Mouse (Mus musculus) heart, embryonic 13.5 days (tissue): ENCODE results near the gene Esd. TPM values are rescaled to one million over a fixed set of nuclear protein-coding genes. Genes with fewer than 3 reads are reported as not detected.
A peak's percentile ranks its signal among the peaks of the same experiment; 100 is the strongest.

ENCODE experiments used
- ATAC-seq: fragments of 200-750 bp; cut with Nextera tagmentation; 2 replicates; pipeline ENCODE4 v1.8.0; 2017; ENCODE audit warnings: moderate TSS enrichment; ENCODE audit not compliant: insufficient number of reproducible peaks, low FRiP score, low TSS enrichment; ENCODE audit errors: extremely low read depth
- H3K27ac ChIP-seq: fragments of 300-500 bp; sonication (generic); replicated peaks from 2 replicates; pipeline ENCODE4 v1.5.1; 2015; ENCODE audit warnings: moderate library complexity, mild to moderate bottlenecking, inconsistent platforms
- H3K27me3 ChIP-seq: fragments of 300-500 bp; sonication (generic); replicated peaks from 2 replicates; pipeline ENCODE4 v1.6.1; 2015; ENCODE audit warnings: mild to moderate bottlenecking, inconsistent platforms
- H3K36me3 ChIP-seq: fragments of 300-500 bp; sonication (generic); 2 replicates; pipeline ENCODE4 v1.6.1; 2015; ENCODE audit warnings: mild to moderate bottlenecking, inconsistent platforms
- H3K4me1 ChIP-seq: fragments of 300-500 bp; sonication (generic); 2 replicates; pipeline ENCODE4 v1.6.1; 2015; ENCODE audit warnings: inconsistent platforms
- H3K4me2 ChIP-seq: fragments of 300-500 bp; sonication (generic); 2 replicates; pipeline ENCODE4 v1.6.1; 2015; ENCODE audit warnings: inconsistent platforms, mild to moderate bottlenecking, moderate library complexity
- H3K4me3 ChIP-seq: fragments of 300-500 bp; sonication (generic); 2 replicates; pipeline ENCODE4 v1.5.1; 2015; ENCODE audit warnings: moderate library complexity, mild to moderate bottlenecking, inconsistent platforms
- H3K9ac ChIP-seq: fragments of 300-500 bp; sonication (generic); 2 replicates; pipeline ENCODE4 v1.6.1; 2015; ENCODE audit warnings: inconsistent platforms, mild to moderate bottlenecking, moderate library complexity
- H3K9me3 ChIP-seq: fragments of 300-500 bp; sonication (generic); 2 replicates; pipeline ENCODE4 v1.6.1; 2016; ENCODE audit warnings: inconsistent platforms
- WGBS: fragments of 180-500 bp; shearing (Covaris S2); methylation state at CpG from one replicate; pipeline ENCODE4 v1.1.7; 2015; ENCODE audit warnings: mixed read lengths; 5-methylcytosine and 5-hydroxymethylcytosine counted together
- polyA plus RNA-seq: library from polyadenylated mRNA; unstranded; fragments of >200 nt; fragmentation: Nextera tagmentation; extraction: Ambion mirVana; gene quantifications from 2 replicates; pipeline ENCODE4 v1.2.1, GENCODE M21; 2015

Gene Esd
- polyA plus RNA-seq, 1 experiment from 2014 or later = 264 TPM

GRCm38 (mm10) chr14:74735471-74735870, 3.4 kb downstream of the Esd start:
- H3K27me3 ChIP-seq = no peaks in the 10 kb centered on the region
- no peaks in the 10 kb centered on the region for H3K9me3 ChIP-seq
- no peak overlapping the region for H3K4me2 ChIP-seq
- 39% methylated on average over 6 of the region's 6 CpGs for WGBS
- H3K4me1 ChIP-seq = peaks cover 33% of the 10 kb centered on the region
- no peak overlapping the region for H3K4me3 ChIP-seq
- H3K9ac ChIP-seq = no peak overlapping the region
- peaks cover 53% of the 10 kb centered on the region for H3K36me3 ChIP-seq
- no peak overlapping the region for H3K27ac ChIP-seq
- ATAC-seq = no peak

- peaks cover 66% of the 10 kb centered on the region for H3K36me3 ChIP-seq
- 95% methylated on average over 6 of the region's 6 CpGs for WGBS
- peaks cover 29% of the 10 kb centered on the region for H3K4me1 ChIP-seq
Observed at GRCm38 (mm10) chr14:74736850-74737249, 4.8 kb downstream of the Esd start.

GRCm38 (mm10) chr14:74764191-74764918, 32.3 kb downstream of the Esd start:
- H3K9me3 ChIP-seq = 0 out of 2 replicates have a peak, but pooled peaks cover 4% of the 10 kb centered on the region
- WGBS = 53% methylated on average over 10 of the region's 10 CpGs
- peaks cover 26% of the 10 kb centered on the region for H3K36me3 ChIP-seq
- H3K27ac ChIP-seq = 0 out of 2 replicates have a peak overlapping the region, but pooled peaks have one; percentile 41
- H3K27me3 ChIP-seq = no peaks in the 10 kb centered on the region
- H3K9ac ChIP-seq = no peak overlapping the region
- no peak overlapping the region for H3K4me3 ChIP-seq
- H3K4me1 ChIP-seq = peaks cover 15% of the 10 kb centered on the region
- H3K4me2 ChIP-seq = no peak overlapping the region
- no peak for ATAC-seq

More at GRCm38 (mm10) chr14:74736850-74737249, 4.8 kb downstream of the Esd start:
- Histone ChIP-seq H3K27ac (no peak overlapping the region), H3K4me2 (no peak overlapping the region), H3K9ac (no peak overlapping the region), H3K4me3 (no peak overlapping the region), H3K9me3 (no peaks in the 10 kb centered on the region), H3K27me3 (no peaks in the 10 kb centered on the region)
- no peak for ATAC-seq

- Histone ChIP-seq H3K27me3 (no peaks in the 10 kb centered on the region), H3K36me3 (peaks cover 52% of the 10 kb centered on the region), H3K4me2 (no peak overlapping the region), H3K27ac (no peak overlapping the region), H3K9ac (no peak overlapping the region), H3K4me3 (no peak overlapping the region), H3K9me3 (peaks cover 17% of the 10 kb centered on the region), H3K4me1 (peaks cover 15% of the 10 kb centered on the region)
- no peak for ATAC-seq
- WGBS = 32% methylated on average over 1 of the region's 1 CpGs
Observed at GRCm38 (mm10) chr14:74767892-74768291, 35.8 kb downstream of the Esd start.

- H3K9ac ChIP-seq = no peak overlapping the region
- 79% methylated on average over 10 of the region's 10 CpGs for WGBS
- ATAC-seq = no peak
Observed at GRCm38 (mm10) chr14:74774046-74774619, 42.0 kb downstream of the Esd start.

GRCm38 (mm10) chr14:74784243-74784934, 52.3 kb downstream of the Esd start:
- Histone ChIP-seq H3K9me3 (0 out of 2 replicates have a peak, but pooled peaks cover 3% of the 10 kb centered on the region), H3K36me3 (peaks cover 40% of the 10 kb centered on the region), H3K4me3 (no peak overlapping the region), H3K27ac (peak overlapping the region; percentile 54), H3K4me1 (peaks cover 12% of the 10 kb centered on the region), H3K9ac (no peak overlapping the region), H3K4me2 (no peak overlapping the region), H3K27me3 (no peaks in the 10 kb centered on the region)
- WGBS = 55% methylated on average over 11 of the region's 11 CpGs
- ATAC-seq = no peak; the same call in 1 of the 2 replicates

More at GRCm38 (mm10) chr14:74774046-74774619, 42.0 kb downstream of the Esd start:
- Histone ChIP-seq H3K27me3 (no peaks in the 10 kb centered on the region), H3K36me3 (peaks cover 67% of the 10 kb centered on the region), H3K27ac (no peak overlapping the region), H3K9me3 (peaks cover 15% of the 10 kb centered on the region), H3K4me2 (no peak overlapping the region), H3K4me3 (no peak overlapping the region), H3K4me1 (no peaks in the 10 kb centered on the region)

- Histone ChIP-seq H3K9me3 (0 out of 2 replicates have a peak, but pooled peaks cover 3% of the 10 kb centered on the region), H3K27me3 (no peaks in the 10 kb centered on the region), H3K27ac (no peak overlapping the region), H3K4me2 (no peak overlapping the region), H3K36me3 (peaks cover 43% of the 10 kb centered on the region), H3K4me3 (no peak overlapping the region), H3K4me1 (peaks cover 33% of the 10 kb centered on the region), H3K9ac (no peak overlapping the region)
- no peak for ATAC-seq
- WGBS = 87% methylated on average over 3 of the region's 3 CpGs
Observed at GRCm38 (mm10) chr14:74787717-74788116, 55.6 kb downstream of the Esd start.

GRCm38 (mm10) chr14:74788766-74789165, 56.7 kb downstream of the Esd start:
- peaks cover 41% of the 10 kb centered on the region for H3K4me1 ChIP-seq
- H3K4me2 ChIP-seq = no peak overlapping the region
- no peak overlapping the region for H3K9ac ChIP-seq
- H3K27me3 ChIP-seq = no peaks in the 10 kb centered on the region
- whole genome bisulfite sequencing = 69% methylated on average over 8 of the region's 8 CpGs
- no peaks in the 10 kb centered on the region for H3K9me3 ChIP-seq
- H3K36me3 ChIP-seq = peaks cover 45% of the 10 kb centered on the region
- no peak overlapping the region for H3K27ac ChIP-seq
- H3K4me3 ChIP-seq = no peak overlapping the region
- ATAC-seq = no peak

GRCm38 (mm10) chr14:74790535-74790934, 58.4 kb downstream of the Esd start:
- 61% methylated on average over 5 of the region's 5 CpGs for WGBS
- H3K27me3 ChIP-seq = no peaks in the 10 kb centered on the region
- H3K36me3 ChIP-seq = peaks cover 46% of the 10 kb centered on the region
- H3K4me1 ChIP-seq = peaks cover 35% of the 10 kb centered on the region
- H3K4me3 ChIP-seq = no peak overlapping the region
- no peak overlapping the region for H3K27ac ChIP-seq
- H3K9me3 ChIP-seq = no peaks in the 10 kb centered on the region
- ATAC-seq = no peak
- H3K9ac ChIP-seq = no peak overlapping the region
- H3K4me2 ChIP-seq = no peak overlapping the region

- no peak overlapping the region for H3K27ac ChIP-seq
- WGBS = 66% methylated on average over 6 of the region's 6 CpGs
- no peak overlapping the region for H3K9ac ChIP-seq
- H3K27me3 ChIP-seq = no peaks in the 10 kb centered on the region
- ATAC-seq = no peak
- H3K36me3 ChIP-seq = peaks cover 53% of the 10 kb centered on the region
- H3K9me3 ChIP-seq = no peaks in the 10 kb centered on the region
- H3K4me3 ChIP-seq = no peak overlapping the region
- H3K4me2 ChIP-seq = no peak overlapping the region
- H3K4me1 ChIP-seq = peaks cover 35% of the 10 kb centered on the region
Observed at GRCm38 (mm10) chr14:74792793-74793192, 60.7 kb downstream of the Esd start.

GRCm38 (mm10) chr14:74794931-74795330, 62.8 kb downstream of the Esd start:
- H3K27me3 ChIP-seq = no peaks in the 10 kb centered on the region
- no peak overlapping the region for H3K4me2 ChIP-seq
- no peak for ATAC-seq
- H3K4me1 ChIP-seq = peaks cover 25% of the 10 kb centered on the region
- no peak overlapping the region for H3K27ac ChIP-seq
- WGBS = 70% methylated on average over 12 of the region's 12 CpGs
- H3K4me3 ChIP-seq = no peak overlapping the region
- H3K36me3 ChIP-seq = peaks cover 62% of the 10 kb centered on the region
- no peaks in the 10 kb centered on the region for H3K9me3 ChIP-seq
- no peak overlapping the region for H3K9ac ChIP-seq
